Mouse (Mus musculus) embryonic facial prominence, embryonic 12.5 days (tissue): ENCODE results near the gene Ifi27l2a. TPM values are rescaled to one million over a fixed set of nuclear protein-coding genes. Genes with fewer than 3 reads are reported as not detected.
"Not testable (repeated sequence)": the region's sequence is repeated elsewhere in the genome, so short reads cannot be mapped to it uniquely, and the experiment has no call there.

Experiments used
- ATAC-seq: fragments of 200-750 bp; cut with Nextera tagmentation; 2 replicates; pipeline ENCODE4 v1.8.0; 2017; ENCODE audit not compliant: insufficient number of reproducible peaks, insufficient read depth, low FRiP score, low TSS enrichment
- H3K27ac ChIP-seq: fragments of 300-500 bp; sonication (generic); 2 replicates; pipeline ENCODE4 v1.5.1; 2016; ENCODE audit warnings: mild to moderate bottlenecking
- H3K27me3 ChIP-seq: fragments of 300-500 bp; sonication (generic); 2 replicates; pipeline ENCODE4 v1.6.1; 2016; ENCODE audit warnings: mild to moderate bottlenecking, moderate library complexity
- H3K36me3 ChIP-seq: fragments of 300-500 bp; sonication (generic); 2 replicates; pipeline ENCODE4 v1.6.1; 2016; ENCODE audit warnings: mild to moderate bottlenecking
- H3K4me1 ChIP-seq: fragments of 300-500 bp; sonication (generic); 2 replicates; pipeline ENCODE4 v1.6.1; 2016
- H3K4me2 ChIP-seq: fragments of 300-500 bp; sonication (generic); replicated peaks from 2 replicates; pipeline ENCODE4 v1.6.1; 2016; ENCODE audit warnings: mild to moderate bottlenecking, moderate library complexity
- H3K4me3 ChIP-seq: fragments of 300-500 bp; sonication (generic); 2 replicates; pipeline ENCODE4 v1.5.1; 2016; ENCODE audit warnings: mild to moderate bottlenecking
- H3K9ac ChIP-seq: fragments of 300-500 bp; sonication (generic); 2 replicates; pipeline ENCODE4 v1.6.1; 2016; ENCODE audit warnings: mild to moderate bottlenecking, moderate library complexity
- H3K9me3 ChIP-seq: fragments of 300-500 bp; sonication (generic); 2 replicates; pipeline ENCODE4 v1.6.1; 2016; ENCODE audit warnings: mild to moderate bottlenecking, moderate library complexity
- WGBS: fragments of 180-500 bp; shearing (Covaris S2); methylation state at CpG from one replicate; pipeline ENCODE4 v1.1.7; 2016; 5-methylcytosine and 5-hydroxymethylcytosine counted together
- polyA plus RNA-seq: library from polyadenylated mRNA; unstranded; fragments of >200 nt; fragmentation: Nextera tagmentation; extraction: Ambion mirVana; gene quantifications from 2 replicates; pipeline ENCODE4 v1.2.1, GENCODE M21; 2016

The Ifi27l2a gene
- 1.7 and 2.0 TPM in 2 replicates for polyA plus RNA-seq

DNA sequence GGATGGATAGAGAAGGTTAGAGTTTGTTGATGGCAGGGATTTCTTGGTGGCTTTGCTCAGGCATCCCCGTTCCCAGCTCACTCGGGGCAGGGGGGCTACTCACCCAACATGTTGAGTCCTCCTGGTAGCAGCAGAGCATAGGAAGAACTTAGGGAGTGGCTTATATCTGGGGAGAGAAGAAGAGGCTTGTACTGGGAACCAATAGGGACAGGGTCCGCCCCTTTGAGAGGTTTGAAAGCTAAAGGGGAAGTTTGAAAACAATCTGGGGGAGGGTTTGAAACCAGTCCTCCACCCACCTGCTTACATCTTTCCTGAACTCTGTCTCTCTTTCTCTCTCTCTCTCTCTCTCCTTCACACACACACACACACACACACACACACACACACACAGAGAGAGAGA is at the start of gene Ifi27l2a:
Gene Ifi27l2a (minus strand): TSS at position 157 of the 400 bp plus-strand sequence.
- WGBS, result 61% methylated on average over 3 of the region's 3 CpGs
- no peak for ATAC-seq
- no peaks in the 10 kb centered on the region for H3K27me3 ChIP-seq
- no peaks in the 10 kb centered on the region for H3K4me1 ChIP-seq
- no peaks in the 10 kb centered on the region for H3K9me3 ChIP-seq
- no peak within 1 kb of the TSS for H3K27ac ChIP-seq
- no peaks in the 10 kb centered on the region for H3K36me3 ChIP-seq
- no peak within 1 kb of the TSS for H3K4me3 ChIP-seq
- H3K9ac ChIP-seq, result no peak within 1 kb of the TSS
- no peak within 1 kb of the TSS for H3K4me2 ChIP-seq

DNA sequence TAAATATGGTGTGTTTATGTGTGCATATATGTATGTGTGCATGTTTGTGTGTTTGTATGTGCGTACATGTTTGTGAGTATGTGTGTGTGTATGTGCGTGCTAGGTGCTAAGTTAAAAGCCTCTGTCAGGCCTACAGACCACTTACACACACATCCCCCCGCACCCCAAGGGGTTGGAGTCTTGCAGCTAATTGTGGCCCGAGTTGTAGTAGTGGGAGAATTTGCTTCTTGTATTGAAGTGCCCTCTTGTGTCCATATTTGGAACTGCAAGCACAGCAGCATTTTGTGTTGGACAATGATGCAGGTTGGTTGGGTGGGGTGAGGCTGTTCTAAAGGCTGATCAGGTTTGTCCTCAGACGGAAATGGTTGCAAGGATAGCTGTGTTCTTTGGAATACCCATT is 49.3 kb upstream of the Ifi27l2a start:
- no peak for ATAC-seq
- H3K27me3 ChIP-seq, result no peaks in the 10 kb centered on the region
- no peak overlapping the region for H3K27ac ChIP-seq
- no peak overlapping the region for H3K4me2 ChIP-seq
- no peak overlapping the region for H3K9ac ChIP-seq
- no peaks in the 10 kb centered on the region for H3K4me1 ChIP-seq
- no peak overlapping the region for H3K4me3 ChIP-seq
- WGBS, result 39% methylated on average over 5 of the region's 5 CpGs
- H3K36me3 ChIP-seq, result no peaks in the 10 kb centered on the region
- no peaks in the 10 kb centered on the region for H3K9me3 ChIP-seq

DNA sequence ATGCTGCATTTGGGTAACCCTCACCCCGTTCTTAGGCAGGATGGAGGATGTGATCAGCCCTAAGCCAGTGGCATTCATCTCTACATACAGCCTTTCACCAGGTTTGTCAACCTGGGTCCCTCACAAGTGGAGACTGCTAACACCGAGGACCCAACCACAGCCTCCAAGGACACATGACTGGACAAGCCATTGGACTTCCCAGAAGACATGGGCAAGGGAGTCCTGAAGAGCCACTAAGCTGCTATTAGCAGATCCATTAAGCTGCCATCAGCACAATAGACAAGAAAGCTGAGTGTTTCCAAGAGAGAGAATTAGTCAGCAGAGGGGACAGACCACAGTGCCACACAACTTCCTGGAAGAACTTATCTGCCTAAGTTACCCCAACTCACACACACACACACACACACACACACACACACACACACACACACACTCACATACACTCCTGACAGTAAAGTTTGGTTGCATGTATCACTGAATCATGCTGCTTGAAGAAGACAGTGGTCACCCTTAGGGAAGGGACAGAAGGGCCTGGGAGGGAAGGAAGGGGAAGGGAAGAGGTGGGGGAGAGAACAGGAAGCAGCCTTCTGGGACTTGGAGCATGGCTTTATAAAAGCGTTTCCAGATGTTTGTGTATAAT is 47.7 kb upstream of the Ifi27l2a start:
- H3K27me3 ChIP-seq, result no peaks in the 10 kb centered on the region
- H3K4me3 ChIP-seq, result no peak overlapping the region
- no peaks in the 10 kb centered on the region for H3K4me1 ChIP-seq
- no peaks in the 10 kb centered on the region for H3K9me3 ChIP-seq
- H3K9ac ChIP-seq, result no peak overlapping the region
- WGBS, result 74% methylated on average over 3 of the region's 3 CpGs
- H3K27ac ChIP-seq, result no peak overlapping the region
- no peak overlapping the region for H3K4me2 ChIP-seq
- H3K36me3 ChIP-seq, result no peaks in the 10 kb centered on the region
- ATAC-seq, result no peak

DNA sequence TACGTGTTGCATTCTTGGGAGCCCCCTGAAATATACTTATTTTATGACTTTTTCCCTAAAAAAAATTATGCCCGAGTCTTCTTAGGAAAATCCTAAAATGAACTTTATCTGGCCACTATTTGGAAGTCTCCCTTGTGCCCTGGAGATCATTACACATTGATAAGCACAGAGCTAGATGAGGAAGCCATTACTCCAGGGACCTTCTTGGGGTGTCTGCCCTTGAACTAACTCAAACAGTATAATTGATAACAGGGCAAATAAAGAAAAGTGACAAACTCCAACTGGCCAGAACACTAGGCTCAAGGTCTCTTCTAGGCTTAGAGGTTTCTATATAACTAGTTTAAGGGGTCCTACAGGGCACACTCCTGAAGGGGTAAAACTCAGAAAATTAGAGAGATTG is 44.3 kb upstream of the Ifi27l2a start:
- 77% methylated on average over 2 of the region's 2 CpGs for WGBS
- no peak overlapping the region for H3K4me2 ChIP-seq
- H3K27ac ChIP-seq, result no peak overlapping the region
- no peaks in the 10 kb centered on the region for H3K27me3 ChIP-seq
- no peaks in the 10 kb centered on the region for H3K4me1 ChIP-seq
- H3K36me3 ChIP-seq, result no peaks in the 10 kb centered on the region
- no peaks in the 10 kb centered on the region for H3K9me3 ChIP-seq
- H3K9ac ChIP-seq, result no peak overlapping the region
- ATAC-seq, result no peak
- no peak overlapping the region for H3K4me3 ChIP-seq

DNA sequence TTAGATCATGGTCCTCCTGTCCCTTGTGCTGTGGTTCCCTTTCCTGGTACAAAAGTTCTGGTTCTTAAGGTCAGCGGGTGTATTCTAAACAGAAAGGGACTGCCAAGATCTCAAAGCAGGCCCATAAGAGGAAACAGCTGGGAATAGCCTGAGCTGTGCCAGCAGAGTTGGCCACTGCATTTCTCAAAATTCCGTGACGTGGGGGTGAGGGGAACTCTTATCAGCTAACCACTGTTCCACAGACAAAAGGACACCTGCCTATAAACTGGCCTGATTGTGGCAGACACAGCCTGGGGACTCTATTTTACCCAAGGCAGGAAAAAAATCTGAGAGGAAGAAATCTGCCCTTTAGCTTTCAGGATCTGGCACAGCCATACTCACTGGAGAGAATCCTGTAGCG is 43.8 kb upstream of the Ifi27l2a start:
- H3K27ac ChIP-seq, result no peak overlapping the region
- ATAC-seq, result no peak
- H3K4me3 ChIP-seq, result no peak overlapping the region
- no peaks in the 10 kb centered on the region for H3K36me3 ChIP-seq
- H3K4me1 ChIP-seq, result no peaks in the 10 kb centered on the region
- no peaks in the 10 kb centered on the region for H3K27me3 ChIP-seq
- H3K9ac ChIP-seq, result no peak overlapping the region
- H3K9me3 ChIP-seq, result no peaks in the 10 kb centered on the region
- 73% methylated on average over 4 of the region's 4 CpGs for WGBS
- H3K4me2 ChIP-seq, result no peak overlapping the region

DNA sequence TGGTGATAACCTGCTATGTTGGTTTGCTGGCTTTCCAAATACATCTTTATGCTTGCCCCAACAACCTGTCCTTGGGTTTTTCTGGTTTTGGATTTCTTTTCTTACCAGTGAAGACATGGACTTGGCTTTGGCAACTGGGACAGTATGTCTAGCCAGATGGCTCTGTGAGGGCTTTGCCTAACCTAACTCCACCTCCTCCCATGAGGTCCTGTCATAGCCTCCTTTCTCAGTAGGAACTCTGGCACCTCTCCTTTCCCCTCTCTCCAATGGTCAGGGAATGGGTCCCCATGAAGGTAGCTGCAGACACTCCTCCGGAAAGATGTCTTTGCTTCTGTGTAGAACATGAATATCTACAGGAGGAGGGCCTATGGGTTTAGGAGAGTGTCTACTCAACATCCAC is 43.2 kb upstream of the Ifi27l2a start:
- Histone ChIP-seq H3K27ac (no peak overlapping the region), H3K9ac (no peak overlapping the region), H3K4me2 (no peak overlapping the region), H3K27me3 (no peaks in the 10 kb centered on the region), H3K4me1 (no peaks in the 10 kb centered on the region), H3K4me3 (no peak overlapping the region), H3K9me3 (no peaks in the 10 kb centered on the region), H3K36me3 (no peaks in the 10 kb centered on the region)
- WGBS, result 82% methylated on average over 1 of the region's 1 CpGs
- ATAC-seq, result no peak

DNA sequence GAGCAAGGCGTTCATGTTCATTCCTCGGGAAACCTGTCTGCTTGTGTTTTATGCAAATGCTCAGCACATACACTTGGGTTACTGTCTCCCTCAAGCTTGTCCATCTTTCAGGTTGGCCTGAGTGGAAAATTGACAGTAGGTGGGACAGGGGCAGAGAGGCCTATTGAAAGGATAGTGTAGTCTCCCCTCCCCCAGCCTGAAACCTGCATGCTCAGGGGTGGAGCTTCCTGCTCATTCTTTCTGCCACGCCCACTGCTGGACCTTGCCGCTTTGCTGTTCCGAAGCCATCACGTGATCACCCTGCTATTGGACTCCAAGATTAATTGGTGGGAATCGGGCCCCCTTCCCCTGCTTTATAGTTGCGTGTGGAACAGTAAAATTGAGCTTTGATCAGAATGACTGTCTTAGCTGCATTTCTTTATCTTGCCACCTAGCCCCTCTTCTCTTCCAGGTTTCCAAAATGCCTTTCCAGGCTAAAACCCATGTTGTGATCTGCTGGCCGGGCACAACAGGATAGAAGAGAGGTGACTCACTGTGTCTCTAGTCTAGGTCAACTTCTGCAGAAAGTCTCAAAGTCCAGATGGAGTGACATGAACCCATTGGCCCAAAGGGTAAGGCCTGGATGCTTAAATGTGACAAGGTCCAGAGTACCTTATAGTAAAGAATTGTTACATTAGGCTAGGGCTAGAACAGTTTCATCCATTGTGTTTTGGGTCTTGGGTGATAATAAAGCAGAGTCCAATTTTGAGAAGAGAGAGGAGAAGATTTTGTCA is 40.9 kb upstream of the Ifi27l2a start:
- not testable (repeated sequence) for H3K4me1 ChIP-seq, H3K9ac ChIP-seq, H3K27me3 ChIP-seq, ATAC-seq, H3K4me3 ChIP-seq, H3K27ac ChIP-seq, H3K4me2 ChIP-seq, H3K36me3 ChIP-seq, H3K9me3 ChIP-seq
- 66% methylated on average over 9 of the region's 9 CpGs for WGBS

DNA sequence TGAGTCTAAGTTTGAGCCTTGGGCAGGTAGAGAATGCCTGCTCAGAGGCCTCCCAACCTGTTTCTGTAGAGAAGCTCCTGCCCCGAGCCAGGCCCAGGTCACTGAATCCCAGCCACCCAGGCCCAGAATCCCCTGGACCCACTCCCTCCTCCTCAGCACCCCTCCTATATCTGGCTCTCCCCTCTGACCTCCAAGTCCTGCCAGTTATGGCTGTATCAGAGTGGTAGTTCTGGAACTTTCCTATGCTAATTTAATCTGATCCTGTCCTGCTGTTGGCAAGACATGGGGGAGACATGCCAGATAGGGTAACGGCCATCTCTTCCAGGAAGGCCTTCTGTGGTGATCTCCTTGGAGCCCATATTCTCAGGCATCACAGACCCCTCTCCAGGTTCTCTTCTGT is 39.3 kb upstream of the Ifi27l2a start:
- no peak overlapping the region for H3K9ac ChIP-seq
- ATAC-seq, result no peak
- H3K36me3 ChIP-seq, result no peaks in the 10 kb centered on the region
- H3K4me2 ChIP-seq, result no peak overlapping the region
- H3K9me3 ChIP-seq, result no peaks in the 10 kb centered on the region
- no peak overlapping the region for H3K4me3 ChIP-seq
- no peaks in the 10 kb centered on the region for H3K27me3 ChIP-seq
- no peaks in the 10 kb centered on the region for H3K4me1 ChIP-seq
- 73% methylated on average over 2 of the region's 2 CpGs for WGBS
- no peak overlapping the region for H3K27ac ChIP-seq

DNA sequence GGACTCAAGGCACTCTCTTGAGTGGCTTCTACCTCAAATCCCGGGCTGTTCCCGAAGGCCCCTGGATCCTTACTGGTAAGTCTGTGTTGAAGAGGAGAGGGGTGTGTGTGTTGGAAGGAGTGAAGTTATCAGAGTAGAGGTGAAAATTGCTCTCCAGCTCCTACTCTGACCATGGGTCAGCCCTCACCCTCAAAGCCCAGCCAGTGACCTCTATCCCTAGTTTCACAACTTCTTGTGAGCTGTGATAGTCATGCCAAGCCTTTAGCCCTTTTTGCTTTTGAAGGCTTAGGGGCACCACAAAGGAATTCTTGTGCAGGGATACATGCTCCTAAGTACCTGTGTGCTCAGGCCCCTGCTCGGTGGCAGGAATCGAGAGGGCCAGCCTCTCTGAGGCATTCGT is 38.2 kb upstream of the Ifi27l2a start:
- no peak overlapping the region for H3K4me2 ChIP-seq
- no peaks in the 10 kb centered on the region for H3K27me3 ChIP-seq
- no peak overlapping the region for H3K27ac ChIP-seq
- H3K9ac ChIP-seq, result no peak overlapping the region
- H3K4me3 ChIP-seq, result no peak overlapping the region
- no peaks in the 10 kb centered on the region for H3K4me1 ChIP-seq
- no peak for ATAC-seq
- H3K9me3 ChIP-seq, result no peaks in the 10 kb centered on the region
- no peaks in the 10 kb centered on the region for H3K36me3 ChIP-seq
- WGBS, result 69% methylated on average over 5 of the region's 5 CpGs

DNA sequence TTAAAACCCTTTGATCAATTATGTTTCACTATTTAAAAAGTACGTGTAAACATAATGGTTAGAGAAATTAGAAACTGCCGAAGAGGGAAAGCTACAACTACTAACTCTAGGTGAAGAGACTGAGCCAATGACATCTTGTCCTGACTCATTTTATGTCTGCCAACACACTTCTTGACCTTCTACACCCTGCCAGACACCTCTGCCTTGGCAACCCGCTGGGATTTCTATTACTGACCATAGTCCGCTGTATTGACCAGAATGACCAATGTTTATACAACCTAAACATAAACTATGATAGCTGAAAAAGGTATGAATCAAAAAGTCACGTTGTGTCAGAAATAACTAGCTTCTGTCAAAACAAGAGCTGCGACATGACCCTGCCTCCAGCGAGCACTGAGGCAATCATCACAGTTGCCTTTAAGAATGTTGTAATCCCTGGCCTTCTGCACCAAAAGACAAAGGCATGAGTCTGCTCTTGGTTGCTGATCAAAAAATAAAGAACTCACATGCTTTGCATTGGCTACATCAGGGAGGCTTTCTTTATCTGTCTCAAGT is 34.1 kb upstream of the Ifi27l2a start:
- no peak for ATAC-seq
- no peaks in the 10 kb centered on the region for H3K27me3 ChIP-seq
- no peak overlapping the region for H3K4me3 ChIP-seq
- no peaks in the 10 kb centered on the region for H3K4me1 ChIP-seq
- no peak overlapping the region for H3K9ac ChIP-seq
- H3K9me3 ChIP-seq, result no peaks in the 10 kb centered on the region
- no peak overlapping the region for H3K4me2 ChIP-seq
- 71% methylated on average over 7 of the region's 7 CpGs for WGBS
- no peaks in the 10 kb centered on the region for H3K36me3 ChIP-seq
- no peak overlapping the region for H3K27ac ChIP-seq

DNA sequence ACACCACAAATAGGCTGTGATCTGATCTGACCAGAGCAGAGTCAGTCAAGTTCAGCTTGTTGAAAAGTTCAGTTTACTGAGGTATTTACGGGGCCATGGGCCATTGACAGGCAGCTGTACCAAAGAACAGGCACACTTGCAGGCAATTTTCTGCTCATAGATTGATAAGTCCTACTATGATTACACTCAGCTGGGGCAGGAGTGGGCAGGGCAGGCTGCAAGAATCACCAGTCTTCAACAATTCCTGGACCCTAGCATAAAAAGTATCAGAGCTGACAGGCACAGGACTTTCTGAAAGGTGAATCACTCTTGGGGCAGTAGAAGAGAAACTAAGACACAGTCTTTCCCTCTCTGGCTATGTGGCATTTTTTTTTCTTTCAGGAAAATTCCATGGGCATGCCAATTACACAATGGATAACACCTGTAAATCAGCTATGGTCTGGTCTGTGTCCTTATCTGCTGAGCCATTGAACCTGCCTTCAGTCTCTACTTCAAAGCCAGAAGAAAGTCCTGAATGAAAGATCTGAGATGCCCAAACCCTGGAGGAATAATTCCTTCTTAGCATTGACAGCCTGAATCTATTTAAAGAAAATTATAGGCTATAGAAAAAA is 33.4 kb upstream of the Ifi27l2a start:
- no peak for ATAC-seq

DNA sequence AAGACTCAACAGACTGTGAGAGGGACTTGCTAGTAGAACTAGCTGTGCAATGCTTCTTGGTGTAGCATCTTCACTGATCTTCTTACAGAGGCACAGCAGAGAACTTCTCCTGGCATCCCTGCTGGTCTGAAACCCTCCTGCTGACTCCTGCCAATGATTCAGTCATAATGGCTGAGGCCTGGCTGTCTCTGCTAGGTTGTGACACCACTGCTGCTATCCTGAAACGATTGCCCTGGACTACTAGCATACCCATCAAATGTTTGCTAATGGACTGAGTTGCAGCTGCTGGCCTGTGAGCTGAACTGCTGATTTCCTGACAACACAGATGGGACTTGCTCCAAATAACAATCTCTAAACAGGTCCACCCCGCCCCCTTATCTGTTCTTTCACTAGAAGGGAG is 31.0 kb upstream of the Ifi27l2a start:
- H3K9ac ChIP-seq, result no peak overlapping the region
- H3K27ac ChIP-seq, result no peak overlapping the region
- ATAC-seq, result no peak
- H3K36me3 ChIP-seq, result no peaks in the 10 kb centered on the region
- H3K4me1 ChIP-seq, result no peaks in the 10 kb centered on the region
- no peak overlapping the region for H3K4me2 ChIP-seq
- H3K27me3 ChIP-seq, result no peaks in the 10 kb centered on the region
- WGBS, result 52% methylated on average over 2 of the region's 2 CpGs
- H3K4me3 ChIP-seq, result no peak overlapping the region
- no peaks in the 10 kb centered on the region for H3K9me3 ChIP-seq

More for the DNA sequence above, 33.4 kb upstream of the Ifi27l2a start:
- no peak overlapping the region for H3K4me3 ChIP-seq
- H3K27me3 ChIP-seq, result no peaks in the 10 kb centered on the region
- no peak overlapping the region for H3K27ac ChIP-seq
- no peaks in the 10 kb centered on the region for H3K9me3 ChIP-seq
- H3K36me3 ChIP-seq, result no peaks in the 10 kb centered on the region
- H3K9ac ChIP-seq, result no peak overlapping the region
- no peak overlapping the region for H3K4me2 ChIP-seq
- no peaks in the 10 kb centered on the region for H3K4me1 ChIP-seq
- 76% methylated on average over 1 of the region's 1 CpGs for WGBS
